Mouse (Mus musculus) heart, postnatal 36 days (tissue): ENCODE data around the gene Irgc1. TPM values are rescaled to one million over a fixed set of nuclear protein-coding genes. Genes with fewer than 3 reads are reported as not detected.
"Not testable (repeated sequence)": the region's sequence is repeated elsewhere in the genome, so short reads cannot be mapped to it uniquely, and the experiment has no call there.

ENCODE experiments used
- DNase-seq, 2 experiments: peaks; one replicate each; pipeline ENCODE4 v3.0.0; 2021 to 2022
- intact Hi-C: fragments of 180-260 bp; cut with DNase I; formaldehyde crosslinking; loops from one replicate; pipeline ENCODE4 v1.15.1; 2025
- total RNA-seq, 2 experiments: library from RNA; stranded (reverse); gene quantifications; 2 replicates each; pipeline ENCODE4 v1.2.3; 2021

Irgc1 gene
- total RNA-seq, result not detected

DNA sequence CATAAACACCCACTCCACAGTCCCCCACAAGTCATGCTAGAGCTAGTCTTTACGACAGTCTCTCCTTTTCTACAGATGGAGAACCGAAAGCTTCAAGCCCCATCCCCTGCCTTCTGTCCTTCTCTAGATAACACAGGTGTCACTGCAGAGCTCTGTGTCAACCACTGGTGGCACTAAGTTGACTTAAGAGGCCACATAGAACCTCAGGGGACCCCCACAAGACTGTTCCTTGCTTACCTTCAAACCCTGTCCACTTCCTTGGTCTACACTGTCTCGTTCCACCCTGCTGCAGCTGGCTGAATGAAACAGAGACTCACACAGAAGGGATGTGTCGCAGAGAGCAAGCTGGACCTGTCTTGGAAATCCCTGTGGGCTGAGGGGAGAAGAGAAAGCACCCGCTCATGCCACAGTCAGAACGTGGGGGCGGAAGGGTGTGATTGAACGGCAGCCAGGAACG lies at the start of gene Irgc1:
Irgc1 (minus strand) TSS at position 443 of the 457 bp plus-strand sequence.
- no peak for DNase-seq
- intact Hi-C loops, result no loop called here

DNA sequence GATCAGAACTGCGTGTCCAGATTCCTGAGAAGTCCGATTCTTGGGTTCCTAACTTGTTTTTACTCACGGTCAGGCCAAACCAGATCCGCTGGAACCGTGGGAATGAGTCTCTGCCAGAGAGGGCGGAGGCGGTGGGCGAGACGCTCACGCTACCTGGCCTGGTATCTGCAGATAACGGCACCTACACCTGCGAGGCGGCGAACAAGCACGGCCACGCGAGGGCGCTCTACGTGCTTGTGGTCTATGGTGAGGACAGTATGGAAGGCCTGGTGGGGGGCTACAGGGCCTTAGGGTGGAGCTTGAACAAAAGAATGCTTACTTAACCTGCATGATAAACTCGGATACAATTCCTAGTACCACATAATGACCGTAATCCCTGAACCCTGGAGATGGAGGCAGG lies 49.4 kb upstream of the Irgc1 start:
- peak in 1 of 2 experiments; percentile 31 for DNase-seq
- intact Hi-C loops, result no loop called here

DNA sequence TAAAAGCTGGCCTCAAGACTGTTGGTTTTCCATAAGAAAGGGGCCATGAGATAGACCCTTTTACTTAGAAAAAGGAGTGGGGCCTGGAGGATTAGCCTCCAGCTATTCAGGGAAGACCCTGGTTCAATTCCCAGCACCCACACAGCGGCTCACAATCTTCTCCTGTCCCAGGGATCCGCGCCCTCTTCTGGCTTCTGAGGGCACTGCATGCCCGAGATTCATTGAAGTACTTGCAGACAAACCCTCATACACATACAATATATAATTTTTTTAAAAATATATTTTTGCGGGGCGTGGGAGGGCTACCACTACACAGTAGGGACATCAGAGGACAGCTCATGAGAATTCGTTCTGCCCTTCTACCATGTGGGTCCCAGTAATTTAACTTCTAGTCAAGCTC lies 48.8 kb upstream of the Irgc1 start:
- intact Hi-C loops, result no loop called here
- DNase-seq, result peak in 1 of 2 experiments; percentile 25

DNA sequence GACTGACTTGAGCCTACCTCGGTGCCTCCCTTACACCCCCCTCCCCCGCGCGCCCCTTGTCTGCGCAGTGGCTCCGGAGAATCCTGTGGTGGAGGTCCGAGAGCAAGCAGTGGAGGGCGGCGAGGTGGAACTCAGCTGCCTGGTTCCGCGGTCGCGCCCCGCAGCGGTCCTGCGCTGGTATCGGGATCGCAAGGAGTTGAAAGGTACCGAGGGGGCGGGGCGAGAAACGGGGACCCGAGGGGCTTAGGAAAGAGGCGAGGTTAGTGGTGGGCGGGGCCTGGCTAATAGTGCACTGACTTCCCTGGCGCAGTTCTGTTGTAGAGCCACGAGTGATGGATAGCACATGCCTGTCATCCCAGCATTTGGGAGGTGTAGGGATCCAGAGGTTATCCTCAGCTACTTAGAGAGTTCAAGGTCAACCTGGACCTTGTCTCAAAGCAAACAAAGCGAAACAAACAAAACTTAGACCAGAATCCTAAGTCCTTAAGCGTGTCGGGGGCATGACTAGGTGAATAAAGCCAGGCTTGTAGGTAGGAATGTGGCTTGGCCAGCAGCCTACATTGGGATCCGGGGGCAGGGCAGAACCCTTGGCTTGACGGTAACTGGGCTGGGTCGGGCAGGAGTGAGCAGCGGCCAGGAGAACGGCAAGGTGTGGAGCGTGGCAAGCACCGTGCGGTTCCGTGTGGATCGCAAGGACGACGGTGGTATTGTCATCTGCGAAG lies 47.9 kb upstream of the Irgc1 start:
- no peak for DNase-seq
- intact Hi-C loops, result no loop called here

DNA sequence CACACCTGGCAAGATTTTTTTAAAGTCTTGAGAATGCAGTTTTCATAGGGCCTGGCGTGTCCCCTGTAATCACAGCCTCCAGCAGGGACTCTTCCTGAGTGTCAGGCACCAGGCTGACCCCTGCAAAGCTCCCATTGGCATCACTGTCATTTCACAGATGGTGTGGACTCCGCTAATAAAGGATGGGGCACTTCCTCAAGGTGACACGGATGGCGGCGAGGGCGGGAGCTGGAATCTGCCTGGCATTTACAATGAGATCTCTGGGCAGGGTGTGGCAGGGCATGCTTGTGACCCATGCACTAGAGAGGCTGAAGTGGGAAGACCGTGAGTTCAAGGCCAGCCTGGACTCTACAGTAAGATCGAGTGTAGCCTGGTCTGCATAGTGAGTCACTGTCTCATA lies 36.2 kb upstream of the Irgc1 start:
- DNase-seq, result no peak
- intact Hi-C loops, result no loop called here

DNA sequence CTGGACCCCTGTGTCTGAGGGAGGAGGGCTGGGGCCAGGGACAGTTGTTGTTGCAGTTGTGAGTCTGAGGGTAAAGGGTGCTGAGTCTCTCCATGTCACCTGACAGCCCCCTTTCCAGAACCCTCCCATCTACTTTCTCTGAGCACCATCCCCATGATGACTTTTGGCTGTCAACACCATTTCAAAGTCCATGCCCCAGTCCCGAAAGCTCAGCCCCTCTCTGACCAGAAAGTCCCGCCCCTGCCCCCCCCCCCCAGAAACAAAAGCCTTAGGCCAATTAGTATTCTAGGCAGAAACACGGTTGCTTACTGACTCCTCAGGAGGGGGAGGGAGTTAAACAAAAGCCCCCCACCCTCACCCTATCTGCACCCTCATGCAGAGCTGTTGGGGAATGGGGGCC lies 35.3 kb upstream of the Irgc1 start:
- no peak for DNase-seq
- intact Hi-C loops, result no loop called here

DNA sequence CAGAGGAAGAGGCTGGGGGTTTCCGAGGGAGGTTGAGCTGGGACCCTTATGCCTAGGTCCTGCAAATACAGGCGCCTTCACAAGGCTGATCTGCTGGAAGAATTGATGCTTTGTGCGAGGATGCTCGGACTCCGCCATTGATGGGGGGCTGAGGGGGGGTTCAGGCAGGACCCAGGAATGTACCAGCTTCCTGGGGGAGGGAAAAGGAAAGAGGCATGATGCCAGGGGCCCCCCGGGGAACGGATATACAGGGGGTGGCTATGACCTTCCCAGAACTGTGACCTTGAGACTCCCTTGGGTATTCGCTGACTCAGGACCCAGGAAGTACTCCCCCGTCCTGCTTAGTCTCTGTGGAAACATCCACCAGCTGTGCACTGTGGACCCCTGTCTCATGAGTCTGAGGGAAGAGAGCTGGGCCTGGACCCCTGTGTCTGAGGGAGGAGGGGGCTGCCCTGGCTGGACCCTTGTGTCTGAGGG lies 34.6 kb upstream of the Irgc1 start:
- DNase-seq, result no peak
- intact Hi-C loops, result no loop called here

DNA sequence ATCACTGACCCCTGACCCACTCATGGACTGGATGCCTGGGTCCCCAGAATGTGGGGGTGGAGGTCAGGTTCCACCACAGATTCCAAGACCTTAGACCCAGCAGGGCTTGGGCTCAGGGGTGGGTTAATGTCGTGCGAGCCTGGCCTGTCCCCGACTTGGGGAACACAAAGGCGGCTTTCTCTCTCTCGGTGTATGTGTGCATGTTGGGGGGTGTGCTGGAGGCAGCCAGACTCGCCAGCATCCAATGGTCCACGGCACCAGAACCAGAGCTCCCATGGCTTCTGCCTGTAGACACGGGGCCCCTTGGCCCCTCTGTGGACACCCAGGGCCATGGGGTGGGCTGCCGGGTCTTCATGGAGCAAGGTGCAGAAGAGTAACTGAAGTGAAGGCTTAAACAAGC lies 33.4 kb upstream of the Irgc1 start:
- intact Hi-C loops, result no loop called here
- DNase-seq, result no peak

DNA sequence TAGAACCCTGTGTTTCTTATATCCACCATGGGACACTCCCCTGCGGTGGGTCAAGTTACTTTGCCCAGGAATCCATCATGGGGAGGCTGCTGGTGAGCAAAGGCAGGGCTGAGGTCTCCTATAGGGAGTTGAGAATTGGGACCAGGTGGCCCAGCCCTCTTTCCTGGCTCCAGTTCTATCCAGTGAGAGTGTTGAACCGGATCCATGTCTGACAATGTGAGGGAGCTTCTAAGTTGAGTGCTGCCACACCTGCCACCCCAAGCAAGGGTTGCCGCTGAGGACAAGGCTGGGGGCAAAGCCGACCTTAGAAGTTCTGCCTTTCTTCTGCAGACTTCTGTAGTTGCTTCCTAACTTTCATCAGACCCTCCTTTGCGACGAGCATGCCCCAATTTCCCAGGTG lies 31.2 kb upstream of the Irgc1 start:
- intact Hi-C loops, DNase-seq: not testable (repeated sequence)

DNA sequence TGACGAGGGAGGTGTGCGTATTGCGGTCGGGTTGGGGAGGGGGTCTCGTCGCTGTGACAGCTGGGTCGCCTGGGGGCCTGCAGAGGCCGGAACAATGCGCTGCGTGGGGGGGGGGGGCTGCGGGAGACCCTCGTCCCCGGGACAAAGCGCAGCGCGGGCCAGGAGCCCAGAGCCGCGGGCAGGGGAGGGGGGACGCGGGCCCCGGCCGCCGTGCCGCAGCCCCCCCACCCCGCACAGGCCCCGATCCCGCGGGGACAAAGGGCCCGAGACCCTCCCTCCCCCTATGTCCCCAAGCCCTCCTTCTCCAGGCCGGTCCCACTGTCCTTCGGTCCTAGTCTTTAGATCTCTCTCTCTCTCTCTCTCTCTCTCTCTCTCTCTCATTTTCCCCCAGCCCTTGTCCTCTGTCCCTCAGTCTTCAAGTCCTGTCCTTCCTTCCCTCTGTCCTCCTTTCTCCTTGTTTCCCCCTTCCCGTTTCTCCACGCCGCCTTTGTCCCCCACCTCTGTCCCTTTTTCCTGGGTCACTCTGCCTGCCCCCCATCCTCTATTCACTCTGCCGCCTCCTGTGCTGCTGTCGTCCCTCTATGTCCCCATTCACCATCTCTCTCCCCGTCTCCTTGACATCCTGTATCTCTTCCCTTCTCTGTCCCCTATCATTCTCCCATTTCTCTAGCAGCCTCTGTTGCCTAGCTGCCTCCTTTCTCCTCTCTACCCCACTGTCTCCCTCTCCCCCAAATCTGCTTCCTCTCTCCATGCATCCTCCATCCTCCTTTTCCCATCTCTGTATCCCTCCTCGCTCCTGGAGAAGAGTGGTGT lies 30.3 kb upstream of the Irgc1 start:
- no peak for DNase-seq
- intact Hi-C loops, result no loop called here

DNA sequence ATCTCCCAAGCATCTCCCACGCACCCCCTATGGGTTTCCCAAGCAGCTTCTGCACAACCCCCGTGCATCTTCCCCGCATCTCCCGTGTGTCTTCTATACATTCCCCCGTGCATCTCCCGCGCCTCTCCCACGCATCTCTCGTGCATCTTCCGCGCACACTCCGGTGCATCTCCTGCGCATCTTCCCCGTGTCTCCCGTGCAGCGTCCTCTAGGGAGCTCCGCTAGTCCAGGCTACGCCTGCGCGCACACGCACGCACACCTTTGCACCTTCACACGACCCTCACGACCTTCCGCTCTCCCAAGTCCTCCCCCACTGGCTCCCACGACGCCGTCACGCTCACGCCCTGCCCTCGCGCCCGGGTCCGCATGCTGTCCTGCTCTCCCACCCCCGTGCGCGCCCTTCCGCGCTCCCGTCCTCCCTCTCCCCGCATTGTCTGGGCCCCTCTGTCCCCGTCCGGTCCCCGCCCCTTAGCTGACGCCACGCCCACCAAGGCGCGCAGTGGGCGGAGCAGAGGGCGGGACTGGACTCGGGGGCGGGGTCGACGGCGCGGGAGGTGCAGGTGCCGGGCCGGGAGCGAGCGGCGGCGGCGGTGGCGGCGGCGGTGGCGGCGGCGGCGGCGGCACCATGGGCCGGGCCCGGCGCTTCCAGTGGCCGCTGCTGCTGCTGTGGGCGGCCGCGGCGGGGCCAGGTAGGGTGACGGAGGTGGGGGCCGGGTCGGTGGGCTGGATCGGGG lies 29.5 kb upstream of the Irgc1 start, which contains the start of gene Cadm4:
Cadm4 (plus strand) TSS at position 550 of the 734 bp plus-strand sequence.
- intact Hi-C loops, result loop anchor here (2.0 kb wide), 1 partner anchor 25 kb away; the partner anchor contains the start of gene Zfp428
- DNase-seq, result peak; percentile 82 to 84

DNA sequence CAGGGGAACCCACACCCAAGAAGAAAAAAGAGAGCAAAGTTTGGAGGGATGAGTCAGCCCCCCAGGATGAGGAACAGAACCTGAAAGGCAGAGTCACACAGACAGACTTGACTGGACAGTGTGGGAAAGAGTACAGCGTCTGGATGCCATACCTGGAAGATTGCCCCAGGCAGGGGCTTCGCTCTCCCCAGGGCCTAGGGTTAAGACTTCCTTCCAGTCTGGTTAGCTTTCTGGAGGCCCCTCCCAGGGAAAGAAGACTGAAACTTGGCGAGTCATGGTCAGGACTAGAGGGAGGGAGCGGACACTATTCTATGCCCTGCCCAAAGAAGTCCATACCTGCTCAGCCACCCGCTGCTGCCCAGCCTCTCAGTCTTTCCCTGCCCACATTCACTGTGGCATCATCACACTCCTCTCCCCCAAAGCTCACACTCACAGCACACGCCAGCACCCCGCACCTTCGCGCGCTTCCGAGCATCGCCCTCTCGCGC lies 28.9 kb upstream of the Irgc1 start:
- DNase-seq, result no peak
- intact Hi-C loops, result loop anchor here (2.0 kb wide), 1 partner anchor 26 kb away; the partner anchor contains the start of gene Zfp428

DNA sequence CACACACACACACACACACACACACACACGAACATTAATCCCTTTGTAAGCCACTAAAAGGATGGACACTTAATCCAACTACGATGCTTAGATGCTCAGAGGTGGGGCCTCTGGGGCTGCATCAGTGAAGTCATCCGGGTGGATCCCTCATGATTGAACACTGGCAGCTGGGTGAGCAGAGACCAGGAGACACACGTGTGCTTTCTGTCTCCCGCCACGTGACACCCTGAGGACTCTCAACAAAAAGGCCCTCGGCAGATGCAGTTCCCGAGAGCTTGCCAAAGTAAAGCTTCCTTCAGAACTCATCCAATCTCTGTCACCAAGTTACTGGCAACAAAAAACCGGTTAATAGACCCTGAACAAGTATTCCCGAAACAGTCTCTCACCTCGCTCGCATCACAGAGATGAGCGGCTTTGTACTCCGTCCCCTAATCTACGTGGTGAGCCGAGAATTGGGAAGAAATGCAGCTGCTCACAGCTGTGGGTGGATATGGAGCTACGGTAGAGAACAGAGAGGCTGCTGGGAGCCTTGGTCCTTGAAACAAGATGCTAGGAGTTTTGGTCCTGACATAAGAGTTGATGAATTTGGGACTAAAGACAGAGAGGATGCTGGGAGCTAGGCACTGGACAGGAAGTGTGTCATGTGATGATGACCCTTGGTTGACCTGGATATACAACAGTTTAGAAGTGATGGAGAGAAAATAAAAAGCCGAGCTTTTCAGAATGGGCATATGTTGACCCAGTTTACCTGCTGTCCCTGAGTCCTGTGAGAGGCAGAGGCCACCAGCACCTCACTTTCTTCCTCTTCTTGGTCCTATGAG lies 28.2 kb upstream of the Irgc1 start:
- intact Hi-C loops, result loop anchor here (2.0 kb wide), 1 partner anchor 26 kb away; the partner anchor contains the start of gene Zfp428
- DNase-seq, result no peak

DNA sequence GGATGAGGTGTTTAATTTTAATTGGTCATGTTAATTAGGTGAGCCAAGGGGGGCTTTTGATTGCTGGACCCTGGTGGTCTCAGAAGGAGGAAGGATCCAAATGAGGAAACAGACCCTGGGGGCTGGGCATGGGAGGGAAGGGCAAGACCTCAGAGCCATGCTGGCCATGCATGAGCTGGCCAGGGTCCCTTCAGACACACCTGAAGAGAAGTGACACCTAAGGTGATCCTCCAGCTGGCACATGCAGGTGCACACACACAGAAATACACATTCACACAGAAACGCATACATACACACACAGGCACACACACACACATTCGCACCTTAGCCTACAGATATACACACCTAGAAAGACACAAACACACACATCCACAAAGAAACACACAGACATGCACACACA lies 27.6 kb upstream of the Irgc1 start:
- intact Hi-C loops, result loop anchor here (2.0 kb wide), 1 partner anchor 27 kb away; the partner anchor contains the start of gene Zfp428
- DNase-seq, result no peak

DNA sequence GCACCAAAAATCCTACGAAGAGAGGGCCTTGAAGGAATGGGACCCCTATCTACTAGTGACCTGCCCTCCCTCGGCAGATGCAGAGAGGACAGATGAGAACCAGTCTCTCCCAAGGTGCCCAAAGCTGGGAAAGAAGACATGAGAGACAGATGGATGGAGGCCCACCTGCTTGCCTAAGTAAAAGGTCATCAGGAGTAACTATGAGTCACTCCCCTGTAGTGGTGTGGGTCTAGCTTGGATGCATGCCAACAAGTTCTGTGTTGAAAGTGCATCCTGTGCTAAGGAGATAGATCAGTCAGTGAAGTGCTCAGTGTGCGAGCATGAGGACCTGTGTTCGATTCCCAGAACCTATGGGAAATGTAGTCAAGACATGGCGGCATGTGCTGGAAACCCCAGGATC lies 26.8 kb upstream of the Irgc1 start:
- no peak for DNase-seq
- intact Hi-C loops, result no loop called here

DNA sequence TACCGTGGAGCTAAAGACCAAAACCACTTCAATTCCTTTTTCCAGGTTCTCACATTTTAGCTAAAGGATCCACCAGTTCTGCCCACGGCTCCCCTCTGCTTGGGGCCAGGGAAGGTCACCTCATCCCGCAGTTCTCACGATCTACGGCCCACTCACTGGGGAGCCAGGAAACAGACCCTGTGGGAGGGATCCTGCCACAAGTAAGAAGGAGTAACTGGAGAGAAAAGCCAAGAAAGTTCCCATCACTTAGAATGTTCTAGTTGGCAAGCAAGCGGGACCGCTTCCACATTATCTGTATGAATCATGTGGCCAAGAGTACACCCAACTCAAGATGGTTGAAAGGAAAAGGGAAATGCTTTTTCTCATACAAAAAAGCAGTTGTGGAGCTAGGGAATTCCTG lies 24.8 kb upstream of the Irgc1 start:
- intact Hi-C loops, result no loop called here
- DNase-seq, result no peak

DNA sequence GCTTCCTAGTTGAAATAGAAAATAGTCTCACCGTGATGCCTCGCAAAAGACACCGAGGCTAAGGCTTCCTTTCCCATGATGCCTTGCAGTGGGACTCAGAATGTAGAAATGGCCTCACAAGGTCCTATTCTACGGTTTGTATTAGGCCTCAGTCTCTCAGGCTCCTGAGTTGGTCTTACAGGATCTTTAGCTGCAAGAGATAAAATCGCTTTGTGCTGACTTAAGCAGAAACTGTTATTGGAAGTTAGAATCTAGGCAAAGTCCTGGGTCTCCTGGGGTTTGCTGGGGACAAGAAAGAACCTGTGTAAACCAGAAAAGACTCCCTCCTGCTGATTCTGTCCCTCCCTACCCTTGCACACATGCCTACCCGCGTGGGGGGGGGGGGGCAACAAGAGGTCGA lies 24.2 kb upstream of the Irgc1 start:
- intact Hi-C loops, result no loop called here
- DNase-seq, result no peak

DNA sequence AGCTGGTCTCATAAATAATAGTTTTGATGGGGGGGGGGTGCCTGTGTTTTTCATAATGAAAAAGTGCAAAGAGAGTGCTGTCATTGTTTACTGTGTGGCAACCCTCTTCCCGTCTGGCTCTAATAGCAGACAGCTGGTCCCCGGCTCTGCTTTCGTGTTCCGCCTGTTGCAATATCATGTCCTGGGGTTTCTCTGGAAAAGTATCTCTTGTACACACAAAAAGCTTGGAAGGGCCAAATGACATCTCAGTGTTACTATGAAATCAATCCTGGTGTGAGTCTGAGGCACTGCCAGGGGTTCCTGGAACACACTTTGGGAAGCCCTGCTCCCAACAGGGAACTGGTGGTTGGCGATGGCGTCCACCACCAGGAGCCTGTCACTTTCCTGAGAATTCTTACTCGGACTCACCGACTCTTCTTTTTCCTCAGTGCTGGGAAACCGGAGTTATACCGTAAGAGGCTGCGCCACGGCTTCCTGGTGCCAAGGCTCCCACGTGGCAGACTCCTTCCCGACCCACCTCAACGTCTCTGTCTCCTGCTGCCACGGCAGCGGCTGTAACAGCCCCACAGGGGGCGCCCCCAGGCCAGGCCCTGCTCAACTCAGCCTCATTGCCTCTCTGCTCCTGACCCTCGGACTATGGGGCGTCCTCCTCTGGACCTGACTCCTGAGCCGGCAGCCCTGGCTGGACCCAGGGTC lies 22.9 kb upstream of the Irgc1 start:
- no peak for DNase-seq
- intact Hi-C loops, result loop anchor here (1.0 to 5.0 kb wide), 3 partner anchors 72 to 188 kb away; partner anchors contain the start of genes Pinlyp and Xrcc1
